Mouse (Mus musculus) MEL (cell line): ENCODE data around the gene Ndufs1. TPM values are rescaled to one million over a fixed set of nuclear protein-coding genes. Genes with fewer than 3 reads are reported as not detected.
"Not testable (repeated sequence)": the region's sequence is repeated elsewhere in the genome, so short reads cannot be mapped to it uniquely, and the experiment has no call there.

ENCODE experiments used
- DNase-seq: peaks from one replicate; pipeline ENCODE4 v3.0.0; 2011; ENCODE audit warnings: low read depth, low spot score
- H3K27ac ChIP-seq: 2 replicates; pipeline ENCODE4 v1.5.1; 2012; ENCODE audit warnings: low read depth, mild to moderate bottlenecking, control low read depth, low read length, moderate library complexity; ENCODE audit not compliant: control insufficient read depth
- H3K27me3 ChIP-seq, 2 experiments: fragments of 150-350 bp in 1 of 2; sonication (generic) in 1 of 2; 2 replicates each; pipeline ENCODE4 v1.6.1; 2012; ENCODE audit warnings: low read length in 2 of 2, mild to moderate bottlenecking in 2 of 2, improper control_type of control experiment in 1 of 2, moderate library complexity in 1 of 2; ENCODE audit not compliant: insufficient read depth in 2 of 2, control insufficient read depth in 1 of 2
- H3K36me3 ChIP-seq, 2 experiments: 2 replicates each; pipeline ENCODE4 v1.6.1; 2012 to 2014; ENCODE audit warnings: low read length in 2 of 2, improper control_type of control experiment in 1 of 2, inconsistent platforms in 1 of 2, mild to moderate bottlenecking in 1 of 2; ENCODE audit not compliant: insufficient read depth in 2 of 2, control insufficient read depth in 1 of 2
- H3K4me1 ChIP-seq, 2 experiments: fragments of 150-350 bp in 1 of 2; sonication (generic) in 1 of 2; 2 replicates each; pipeline ENCODE4 v1.6.1; 2012; ENCODE audit warnings: low read length in 2 of 2, improper control_type of control experiment in 1 of 2, mild to moderate bottlenecking in 1 of 2; ENCODE audit not compliant: insufficient read depth in 2 of 2, control insufficient read depth in 1 of 2
- H3K4me3 ChIP-seq, 2 experiments: fragments of 150-350 bp in 1 of 2; sonication (generic) in 1 of 2; 2 replicates each; pipeline ENCODE4 v1.5.1; 2012; ENCODE audit warnings: low read depth in 2 of 2, low read length in 2 of 2, mild to moderate bottlenecking in 2 of 2, moderate library complexity in 2 of 2, control low read depth in 1 of 2, improper control_type of control experiment in 1 of 2; ENCODE audit not compliant: control insufficient read depth in 1 of 2, insufficient read depth in 1 of 2
- H3K79me2 ChIP-seq: 2 replicates; pipeline ENCODE4 v1.6.1; 2012; ENCODE audit warnings: mild to moderate bottlenecking, low read length, moderate library complexity; ENCODE audit not compliant: control insufficient read depth, poor library complexity, insufficient read depth
- H3K9ac ChIP-seq: 2 replicates; pipeline ENCODE4 v1.6.1; 2012; ENCODE audit warnings: low read depth, mild to moderate bottlenecking, control low read depth, low read length, moderate library complexity; ENCODE audit not compliant: control insufficient read depth, poor library complexity, severe bottlenecking
- H3K9me3 ChIP-seq: fragments of 150-350 bp; sonication (generic); replicated peaks from 2 replicates; pipeline ENCODE4 v1.6.1; 2012; ENCODE audit warnings: mild to moderate bottlenecking, low read length, improper control_type of control experiment, moderate library complexity; ENCODE audit not compliant: insufficient read depth
- CHD1 ChIP-seq: IDR thresholded peaks from 2 replicates; pipeline ENCODE4 v1.6.1; 2012; ENCODE audit warnings: low read depth, mild to moderate bottlenecking, inconsistent platforms, low read length, improper control_type of control experiment
- ETS1 ChIP-seq: IDR thresholded peaks from 2 replicates; pipeline ENCODE4 v1.6.1; 2012; ENCODE audit warnings: low read depth, mild to moderate bottlenecking, inconsistent platforms, low read length, improper control_type of control experiment, moderate library complexity
- GABPA ChIP-seq: IDR thresholded peaks from 2 replicates; pipeline ENCODE4 v1.6.1; 2012; ENCODE audit warnings: low read depth, mild to moderate bottlenecking, inconsistent platforms, low read length, improper control_type of control experiment, moderate library complexity
- GATA1 ChIP-seq: IDR thresholded peaks from 2 replicates; pipeline ENCODE4 v1.6.1; 2011; ENCODE audit warnings: low read depth, low read length, improper control_type of control experiment
- KAT2A ChIP-seq: conservative IDR thresholded peaks from 2 replicates; pipeline ENCODE4 v1.6.1; 2012; ENCODE audit warnings: low read depth, low read length, improper control_type of control experiment, inconsistent platforms
- MAFK ChIP-seq: IDR thresholded peaks from 2 replicates; pipeline ENCODE4 v1.6.1; 2011; ENCODE audit warnings: low read depth, mild to moderate bottlenecking, low read length, improper control_type of control experiment, borderline replicate concordance
- MAX ChIP-seq: IDR thresholded peaks from 2 replicates; pipeline ENCODE4 v1.6.1; 2011; ENCODE audit warnings: low read length, improper control_type of control experiment
- MAZ ChIP-seq: IDR thresholded peaks from 2 replicates; pipeline ENCODE4 v1.6.1; 2012; ENCODE audit warnings: low read depth, mild to moderate bottlenecking, inconsistent platforms, low read length, improper control_type of control experiment
- MEF2A ChIP-seq: IDR thresholded peaks from 2 replicates; pipeline ENCODE4 v1.6.1; 2014; ENCODE audit warnings: low read depth, mild to moderate bottlenecking, inconsistent platforms, low read length, improper control_type of control experiment; ENCODE audit not compliant: poor library complexity, insufficient replicate concordance, severe bottlenecking; ENCODE audit errors: extremely low read depth
- MYB ChIP-seq: IDR thresholded peaks from 2 replicates; pipeline ENCODE4 v1.6.1; 2011; ENCODE audit warnings: mild to moderate bottlenecking, low read depth, low read length, improper control_type of control experiment
- MYC ChIP-seq: IDR thresholded peaks from 2 replicates; pipeline ENCODE4 v1.6.1; 2011; ENCODE audit warnings: low read depth, mild to moderate bottlenecking, low read length, improper control_type of control experiment, moderate library complexity
- NELFE ChIP-seq: IDR thresholded peaks from 2 replicates; pipeline ENCODE4 v1.6.1; 2011; ENCODE audit warnings: low read depth, low read length, improper control_type of control experiment
- NRF1 ChIP-seq: IDR thresholded peaks from 2 replicates; pipeline ENCODE4 v1.6.1; 2014; ENCODE audit warnings: low read depth, mild to moderate bottlenecking, inconsistent platforms, low read length, improper control_type of control experiment, moderate library complexity; ENCODE audit not compliant: poor library complexity, insufficient read depth, severe bottlenecking
- POLR2A ChIP-seq, 2 experiments: IDR thresholded peaks; 2 replicates each; pipeline ENCODE4 v1.6.1; 2011 to 2012; ENCODE audit warnings: low read length in 2 of 2, mild to moderate bottlenecking in 2 of 2, control low read depth in 1 of 2, improper control_type of control experiment in 1 of 2, low read depth in 1 of 2, moderate library complexity in 1 of 2; ENCODE audit not compliant: control insufficient read depth in 1 of 2, insufficient read depth in 1 of 2, poor library complexity in 1 of 2
- POLR2AphosphoS2 ChIP-seq: IDR thresholded peaks from 2 replicates; pipeline ENCODE4 v1.6.1; 2011; ENCODE audit warnings: low read length, improper control_type of control experiment
- SIN3A ChIP-seq: IDR thresholded peaks from 2 replicates; pipeline ENCODE4 v1.6.1; 2012; ENCODE audit warnings: low read length, improper control_type of control experiment, inconsistent platforms
- SMC3 ChIP-seq: IDR thresholded peaks from 2 replicates; pipeline ENCODE4 v1.6.1; 2011; ENCODE audit warnings: low read depth, low read length, improper control_type of control experiment
- TAL1 ChIP-seq: IDR thresholded peaks from 2 replicates; pipeline ENCODE4 v1.6.1; 2012; ENCODE audit warnings: mild to moderate bottlenecking, inconsistent platforms, low read length, moderate library complexity, mixed read lengths
- TBP ChIP-seq: IDR thresholded peaks from 2 replicates; pipeline ENCODE4 v1.8.0; 2011; ENCODE audit warnings: low read depth, low read length, improper control_type of control experiment
- TCF12 ChIP-seq: IDR thresholded peaks from 2 replicates; pipeline ENCODE4 v1.6.1; 2014; ENCODE audit warnings: low read depth, mild to moderate bottlenecking, inconsistent platforms, low read length, improper control_type of control experiment, moderate library complexity
- UBTF ChIP-seq: IDR thresholded peaks from 2 replicates; pipeline ENCODE4 v1.6.1; 2012; ENCODE audit warnings: low read depth, mild to moderate bottlenecking, inconsistent platforms, low read length, improper control_type of control experiment, moderate library complexity, borderline replicate concordance; ENCODE audit not compliant: insufficient read depth
- USF1 ChIP-seq: IDR thresholded peaks from 2 replicates; pipeline ENCODE4 v1.6.1; 2014; ENCODE audit warnings: low read depth, mild to moderate bottlenecking, inconsistent platforms, low read length, improper control_type of control experiment, moderate library complexity
- USF2 ChIP-seq, 2 experiments: IDR thresholded peaks; 2 replicates each; pipeline ENCODE4 v1.6.1; 2011 to 2012; ENCODE audit warnings: improper control_type of control experiment in 2 of 2, low read length in 2 of 2, borderline replicate concordance in 1 of 2, inconsistent platforms in 1 of 2, low read depth in 1 of 2, mild to moderate bottlenecking in 1 of 2; ENCODE audit not compliant: insufficient read depth in 1 of 2
- ZNF384 ChIP-seq: IDR thresholded peaks from 2 replicates; pipeline ENCODE4 v1.6.1; 2012; ENCODE audit warnings: low read depth, mild to moderate bottlenecking, inconsistent platforms, low read length, improper control_type of control experiment
- polyA plus RNA-seq, 2 experiments: library from polyadenylated mRNA; stranded (reverse) in 1 of 2; unstranded in 1 of 2; fragments of >175 nt in 1 of 2; fragments of >200 nt in 1 of 2; gene quantifications; 2 replicates each; pipeline versions ENCODE4 v1.2.1 to v1.2.4; 2012; ENCODE audit warnings: low replicate concordance in 2 of 2, low read depth in 1 of 2; ENCODE audit not compliant: insufficient read length in 2 of 2, insufficient read depth in 1 of 2, missing spikeins in 1 of 2
- total RNA-seq: library from RNA; depleted of rRNA; stranded (reverse); fragments of 300-350 nt; gene quantifications from 2 replicates; pipeline ENCODE4 v1.2.3, GENCODE M21; 2012

The Ndufs1 gene
- total and polyA plus RNA-seq, 3 experiments = 124 to 163 (median 139) TPM

- Histone ChIP-seq H3K27ac (no peak overlapping the region), H3K4me1 (no peaks in the 10 kb centered on the region), H3K9ac (no peak overlapping the region), H3K27me3 (no peaks in the 10 kb centered on the region), H3K9me3 (no peaks in the 10 kb centered on the region), H3K4me3 (no peak overlapping the region), H3K36me3 (no peaks in the 10 kb centered on the region), H3K79me2 (no peaks in the 10 kb centered on the region)
- DNase-seq = no peak
- TF ChIP-seq SMC3 = no peak
- TF ChIP-seq ETS1 = no peak
- no peak for TF ChIP-seq SIN3A
- TF ChIP-seq MAFK = no peak
- TF ChIP-seq MYC = no peak
- TF ChIP-seq MYB = no peak
- no peak for TF ChIP-seq USF2 (IDR thresholded peaks at IDR 0.05; ENCODE audit: borderline replicate concordance in 1 of 2, insufficient read depth in 1 of 2, low read depth in 1 of 2, low read length in 2 of 2)
- TF ChIP-seq GATA1 = no peak
- TF ChIP-seq POLR2A (IDR thresholded peaks at IDR 0.05; ENCODE audit: control insufficient read depth in 1 of 2, insufficient read depth in 1 of 2, low read depth in 1 of 2, low read length in 2 of 2, poor library complexity in 1 of 2) = no peak
- TF ChIP-seq NRF1 = no peak
- no peak for TF ChIP-seq KAT2A
Measured at GRCm38 (mm10) chr1:63190851-63191250, 14.2 kb upstream of the Ndufs1 start.

- H3K4me1 ChIP-seq = no peaks in the 10 kb centered on the region
- no peak overlapping the region for H3K9ac ChIP-seq
- no peaks in the 10 kb centered on the region for H3K79me2 ChIP-seq
- H3K4me3 ChIP-seq = no peak overlapping the region
- DNase-seq = no peak
- TF ChIP-seq USF1 = no peak
- no peak for TF ChIP-seq POLR2AphosphoS2
- no peak for TF ChIP-seq MEF2A
- TF ChIP-seq MAFK = no peak
- TF ChIP-seq MAX = no peak
- TF ChIP-seq UBTF = no peak
- no peak for TF ChIP-seq SIN3A
- no peak for TF ChIP-seq TCF12
- no peak for TF ChIP-seq GABPA
- no peak for TF ChIP-seq CHD1
- no peak for TF ChIP-seq MAZ
- TF ChIP-seq TAL1 = no peak
- TF ChIP-seq TBP = no peak
- TF ChIP-seq NELFE = no peak
- no peak for TF ChIP-seq ZNF384
- no peak for TF ChIP-seq NRF1
- H3K36me3 ChIP-seq = no peaks in the 10 kb centered on the region
- no peaks in the 10 kb centered on the region for H3K27me3 ChIP-seq
- no peaks in the 10 kb centered on the region for H3K9me3 ChIP-seq
- no peak overlapping the region for H3K27ac ChIP-seq
Measured at GRCm38 (mm10) chr1:63188536-63188935, 11.9 kb upstream of the Ndufs1 start.

GRCm38 (mm10) chr1:63185430-63185829 is 8.8 kb upstream of the Ndufs1 start:
- not testable (repeated sequence) for H3K27ac ChIP-seq, H3K4me3 ChIP-seq, H3K27me3 ChIP-seq, H3K4me1 ChIP-seq, DNase-seq, H3K36me3 ChIP-seq, H3K9ac ChIP-seq, H3K79me2 ChIP-seq, H3K9me3 ChIP-seq
